Mouse (Mus musculus) cerebellum, adult 11 months (tissue): ENCODE results near the gene Hist1h2bf.
"Not testable (repeated sequence)": the region's sequence is repeated elsewhere in the genome, so short reads cannot be mapped to it uniquely, and the experiment has no call there.

Experiments
- DNase-seq: peaks from one replicate; pipeline ENCODE4 v3.0.0; 2022

Hist1h2bf gene

GRCm38 (mm10) chr13:23542225-23542980 is 31.6 kb downstream of the Hist1h2bf start:
- DNase-seq: not testable (repeated sequence)

- DNase-seq: no peak
These were observed 32.5 kb downstream of the Hist1h2bf start for GRCm38 (mm10) chr13:23541497-23541896.

GRCm38 (mm10) chr13:23539821-23540220 is 34.2 kb downstream of the Hist1h2bf start:
- DNase-seq: not testable (repeated sequence)

- DNase-seq: no peak
These were observed 35.7 kb downstream of the Hist1h2bf start for GRCm38 (mm10) chr13:23538249-23538648.

- DNase-seq: no peak
These were observed 36.8 kb downstream of the Hist1h2bf start for GRCm38 (mm10) chr13:23537006-23537710.

GRCm38 (mm10) chr13:23536076-23536822 is 37.7 kb downstream of the Hist1h2bf start:
- no peak for DNase-seq

GRCm38 (mm10) chr13:23535137-23536075 is 38.6 kb downstream of the Hist1h2bf start, which contains the start of gene Hist1h3g:
TSS of gene Hist1h3g (plus strand) at chr13:23535422.
- DNase-seq: peak; percentile 71

GRCm38 (mm10) chr13:23534368-23535131 is 39.4 kb downstream of the Hist1h2bf start:
- no peak for DNase-seq

- DNase-seq: peak; percentile 62
These were observed 40.2 kb downstream of the Hist1h2bf start, which contains the start of gene Hist1h2af for GRCm38 (mm10) chr13:23533560-23534367. TSS of gene Hist1h2af (plus strand) at chr13:23533906.

GRCm38 (mm10) chr13:23532262-23533075 is 41.5 kb downstream of the Hist1h2bf start:
- no peak for DNase-seq

- peak; percentile 97 for DNase-seq
These were observed 42.8 kb downstream of the Hist1h2bf start, which contains the start of gene Hist1h4h for GRCm38 (mm10) chr13:23530901-23531875. TSS of gene Hist1h4h (plus strand) at chr13:23531050.

GRCm38 (mm10) chr13:23530181-23530900 is 43.7 kb downstream of the Hist1h2bf start:
- DNase-seq: peak; percentile 61

GRCm38 (mm10) chr13:23529480-23530165 is 44.4 kb downstream of the Hist1h2bf start:
- no peak for DNase-seq

- no peak for DNase-seq
These were observed 45.0 kb downstream of the Hist1h2bf start for GRCm38 (mm10) chr13:23529005-23529404.

GRCm38 (mm10) chr13:23526312-23526711 is 47.7 kb downstream of the Hist1h2bf start:
- DNase-seq: peak; percentile 84

- no peak for DNase-seq
These were observed 48.1 kb downstream of the Hist1h2bf start for GRCm38 (mm10) chr13:23525901-23526300.

- DNase-seq: peak; percentile 54
These were observed 49.3 kb downstream of the Hist1h2bf start for GRCm38 (mm10) chr13:23524654-23525053.
